Mouse (Mus musculus): ENCODE results near the gene Retn. TPM values are rescaled to one million over a fixed set of nuclear protein-coding genes. Genes with fewer than 3 reads are reported as not detected.
A peak's percentile ranks its signal among the peaks of the same experiment; 100 is the strongest.

Gene Retn
- polyA plus RNA-seq, 1 experiment from 2014 or later, result 0.22 TPM

DNA sequence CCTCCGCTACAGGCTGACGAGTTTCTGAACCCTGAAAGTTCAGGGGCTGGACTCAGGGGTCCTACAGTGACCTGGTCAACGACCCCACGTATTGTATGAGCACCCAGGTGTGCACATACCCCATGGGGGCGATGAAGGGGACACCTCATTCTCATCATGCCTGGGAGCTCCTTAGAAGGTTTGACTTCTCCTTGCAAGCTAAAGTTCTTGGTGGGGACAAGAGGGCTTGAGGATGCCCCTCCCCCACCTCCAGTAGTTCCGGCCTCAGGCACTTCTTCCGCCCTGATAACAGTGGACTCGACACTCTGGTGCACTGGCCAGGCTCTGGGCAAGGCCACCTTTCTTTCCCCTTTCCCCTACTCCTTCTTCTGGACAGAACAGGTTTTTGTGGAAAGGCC, 24.1 kb upstream of the Retn start:
- peak overlapping the region; percentile 75 for H3K4me2 ChIP-seq
- WGBS, result 19% methylated on average over 8 of the region's 8 CpGs
- H3K27me3 ChIP-seq, result peaks cover 31% of the 10 kb centered on the region
- peak overlapping the region; percentile 66 for H3K9ac ChIP-seq
- H3K4me3 ChIP-seq, result peak overlapping the region; percentile 46
- H3K4me1 ChIP-seq (replicated peaks), result peaks cover 11% of the 10 kb centered on the region
- no peaks in the 10 kb centered on the region for H3K9me3 ChIP-seq
- no peaks in the 10 kb centered on the region for H3K36me3 ChIP-seq
- no peak overlapping the region for H3K27ac ChIP-seq (replicated peaks)
- ATAC-seq (ENCODE audit: low read depth), result no peak; the same call in 1 of the 2 replicates

DNA sequence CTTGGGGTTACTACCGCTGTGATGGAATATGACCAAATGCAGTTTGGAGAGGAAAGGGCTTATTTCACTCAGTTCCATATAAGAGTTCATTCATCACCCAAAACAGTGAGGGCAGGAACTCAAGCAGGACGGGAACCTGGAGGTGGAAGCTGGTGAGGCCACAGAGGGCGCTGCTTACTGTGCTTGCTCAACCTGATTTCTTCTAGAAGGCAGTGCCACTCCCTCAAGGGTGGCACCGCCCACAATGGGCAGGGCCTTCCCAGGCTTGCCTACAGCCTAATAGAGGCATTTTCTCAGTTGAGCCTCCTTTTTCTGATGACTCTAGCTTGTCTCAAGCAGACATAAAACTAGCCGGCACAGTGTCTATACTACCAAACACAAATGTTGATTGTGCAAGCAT, 9.8 kb upstream of the Retn start:
- Histone ChIP-seq H3K4me3 (no peak overlapping the region), H3K36me3 (no peaks in the 10 kb centered on the region), H3K9me3 (no peaks in the 10 kb centered on the region), H3K9ac (no peak overlapping the region), H3K27me3 (no peaks in the 10 kb centered on the region), H3K4me1 (replicated peaks) (no peaks in the 10 kb centered on the region), H3K4me2 (no peak overlapping the region), H3K27ac (replicated peaks) (no peak overlapping the region)
- 21% methylated on average over 5 of the region's 5 CpGs for WGBS
- ATAC-seq (ENCODE audit: low read depth), result no peak

DNA sequence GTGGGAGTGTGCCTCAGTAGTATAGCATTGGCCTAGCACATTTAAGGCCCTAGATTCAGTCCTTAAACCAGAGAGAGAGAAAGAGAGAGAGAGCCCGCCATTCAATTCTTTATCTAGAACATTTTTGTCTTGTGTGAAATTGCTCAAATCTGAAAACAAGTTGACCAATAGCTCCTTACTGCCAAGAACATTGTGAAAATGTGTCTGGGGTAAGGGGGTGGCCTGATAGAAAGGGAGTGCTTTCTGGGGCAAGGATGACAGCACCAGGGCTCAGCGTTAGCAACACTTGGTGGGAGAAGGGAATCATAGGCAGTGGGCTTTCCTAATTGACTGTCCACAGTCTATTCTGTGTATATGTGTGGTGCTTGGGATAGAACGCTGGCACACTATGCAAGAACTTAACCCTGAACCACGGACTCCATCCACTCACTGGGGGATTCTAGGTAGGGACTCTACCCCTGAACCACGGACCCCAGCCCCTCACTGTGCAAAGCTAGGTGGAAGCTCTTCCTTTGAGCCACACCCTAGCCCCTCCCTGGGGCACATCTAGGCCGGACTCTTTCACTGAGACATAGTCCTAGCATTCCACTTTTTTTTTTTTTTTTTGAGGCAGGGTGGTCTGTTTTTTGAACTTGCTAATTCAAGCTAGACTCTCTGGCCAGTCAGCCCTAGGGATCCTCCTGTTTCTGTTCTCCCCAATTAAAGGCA, 8.6 kb upstream of the Retn start:
- no peak overlapping the region for H3K4me3 ChIP-seq
- H3K36me3 ChIP-seq, result no peaks in the 10 kb centered on the region
- no peaks in the 10 kb centered on the region for H3K9me3 ChIP-seq
- WGBS, result 82% methylated on average over 6 of the region's 6 CpGs
- H3K27me3 ChIP-seq, result no peaks in the 10 kb centered on the region
- no peak overlapping the region for H3K4me2 ChIP-seq
- no peak overlapping the region for H3K27ac ChIP-seq (replicated peaks)
- no peaks in the 10 kb centered on the region for H3K4me1 ChIP-seq (replicated peaks)
- no peak for ATAC-seq (ENCODE audit: low read depth)
- no peak overlapping the region for H3K9ac ChIP-seq

DNA sequence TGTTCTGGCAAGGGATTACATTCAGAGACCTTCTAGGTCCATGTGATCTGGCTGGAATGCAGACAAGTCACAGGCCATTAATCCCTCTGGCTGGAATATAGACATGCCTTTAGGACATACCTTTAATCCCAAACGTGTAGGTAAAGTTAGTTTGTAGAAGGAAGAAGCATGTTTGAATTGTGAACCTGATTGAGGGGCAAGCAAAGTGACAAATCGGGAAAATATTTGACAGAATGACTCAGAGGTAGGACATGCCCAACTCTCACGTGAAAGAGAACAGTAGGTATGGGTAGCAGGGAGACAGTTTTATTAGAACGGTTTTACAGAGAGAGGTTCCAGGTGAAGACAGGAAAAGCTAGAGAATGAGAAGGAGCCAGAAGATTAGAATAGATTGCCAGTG, 8.0 kb upstream of the Retn start:
- no peak overlapping the region for H3K4me2 ChIP-seq

DNA sequence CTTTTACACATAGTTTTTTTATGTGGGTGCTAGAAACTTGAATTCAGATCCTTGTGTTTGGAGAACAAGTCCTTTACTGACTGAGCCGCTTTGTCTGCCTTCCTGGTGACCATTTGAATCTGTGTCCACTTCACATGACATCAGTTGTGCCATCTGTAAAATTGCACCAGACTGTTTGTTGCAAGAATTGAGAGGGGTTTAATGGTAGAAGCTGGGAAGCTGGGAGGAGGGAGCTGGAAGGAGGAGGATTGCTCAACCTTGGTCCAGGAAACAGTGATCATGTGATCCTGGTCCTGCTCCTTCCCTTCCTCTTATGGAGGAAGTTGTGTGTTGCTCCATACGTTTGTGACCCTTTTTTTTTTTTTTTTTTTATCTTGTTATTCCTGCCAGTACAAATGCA, 7.3 kb upstream of the Retn start:
- no peak overlapping the region for H3K4me2 ChIP-seq
- H3K4me1 ChIP-seq (replicated peaks), result no peaks in the 10 kb centered on the region
- no peaks in the 10 kb centered on the region for H3K27me3 ChIP-seq
- no peaks in the 10 kb centered on the region for H3K36me3 ChIP-seq
- no peaks in the 10 kb centered on the region for H3K9me3 ChIP-seq
- H3K27ac ChIP-seq (replicated peaks), result no peak overlapping the region
- 72% methylated on average over 2 of the region's 2 CpGs for WGBS
- H3K4me3 ChIP-seq, result no peak overlapping the region
- ATAC-seq (ENCODE audit: low read depth), result no peak
- no peak overlapping the region for H3K9ac ChIP-seq

More for the DNA sequence above, 8.0 kb upstream of the Retn start:
- Histone ChIP-seq H3K27ac (replicated peaks) (no peak overlapping the region), H3K9me3 (no peaks in the 10 kb centered on the region), H3K4me3 (no peak overlapping the region), H3K4me1 (replicated peaks) (no peaks in the 10 kb centered on the region), H3K9ac (no peak overlapping the region), H3K36me3 (no peaks in the 10 kb centered on the region), H3K27me3 (no peaks in the 10 kb centered on the region)
- 82% methylated on average over 4 of the region's 4 CpGs for WGBS
- ATAC-seq (ENCODE audit: low read depth), result no peak

DNA sequence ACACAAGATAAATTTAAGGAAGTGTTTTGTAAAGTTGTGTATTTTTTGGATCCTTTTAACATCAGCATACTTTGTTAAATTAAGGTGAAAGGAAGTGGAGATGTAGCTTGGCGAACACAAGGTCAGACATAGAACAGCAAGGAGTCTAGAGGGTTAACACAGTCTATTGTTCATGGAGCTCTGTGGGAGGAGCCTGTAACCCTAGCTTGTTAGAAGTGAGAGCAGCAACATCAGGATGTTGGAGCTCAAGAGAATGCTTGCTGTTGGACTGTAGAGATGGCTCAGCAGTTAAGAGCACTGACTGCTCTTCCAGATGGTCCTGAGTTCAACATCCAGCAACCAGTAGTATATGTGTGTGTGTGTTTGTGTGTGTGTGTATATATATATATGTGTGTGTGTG, 6.6 kb upstream of the Retn start:
- H3K9ac ChIP-seq, result no peak overlapping the region
- no peak overlapping the region for H3K27ac ChIP-seq (replicated peaks)
- H3K4me3 ChIP-seq, result no peak overlapping the region
- no peaks in the 10 kb centered on the region for H3K9me3 ChIP-seq
- no peaks in the 10 kb centered on the region for H3K27me3 ChIP-seq
- WGBS, result 39% methylated on average over 1 of the region's 1 CpGs
- no peak for ATAC-seq (ENCODE audit: low read depth)
- H3K4me1 ChIP-seq (replicated peaks), result no peaks in the 10 kb centered on the region
- no peaks in the 10 kb centered on the region for H3K36me3 ChIP-seq
- H3K4me2 ChIP-seq, result no peak overlapping the region

DNA sequence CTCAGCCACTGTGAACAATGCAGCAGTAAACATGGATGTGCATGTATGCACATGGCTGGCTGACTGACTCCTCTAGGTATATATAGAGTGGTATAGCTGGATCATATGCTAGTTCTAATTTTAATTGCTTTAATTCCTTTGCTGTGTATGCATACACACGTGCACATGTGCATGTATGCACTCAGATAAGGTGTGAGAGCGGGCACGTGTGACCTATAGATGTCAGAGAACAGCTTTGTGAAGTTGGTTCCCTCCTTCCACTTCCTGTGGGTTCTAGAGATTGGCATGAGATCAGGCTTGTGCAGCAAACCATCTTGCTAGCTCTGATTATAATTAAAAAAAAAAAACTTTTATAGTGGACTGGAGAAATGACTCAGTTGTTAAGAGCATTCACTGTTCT, 2.7 kb upstream of the Retn start:
- Histone ChIP-seq H3K27me3 (no peaks in the 10 kb centered on the region), H3K4me2 (no peak overlapping the region), H3K9ac (no peak overlapping the region), H3K36me3 (no peaks in the 10 kb centered on the region), H3K4me1 (replicated peaks) (peaks cover 8% of the 10 kb centered on the region), H3K9me3 (no peaks in the 10 kb centered on the region), H3K27ac (replicated peaks) (no peak overlapping the region), H3K4me3 (no peak overlapping the region)
- 67% methylated on average over 3 of the region's 3 CpGs for WGBS
- ATAC-seq (ENCODE audit: low read depth), result no peak

DNA sequence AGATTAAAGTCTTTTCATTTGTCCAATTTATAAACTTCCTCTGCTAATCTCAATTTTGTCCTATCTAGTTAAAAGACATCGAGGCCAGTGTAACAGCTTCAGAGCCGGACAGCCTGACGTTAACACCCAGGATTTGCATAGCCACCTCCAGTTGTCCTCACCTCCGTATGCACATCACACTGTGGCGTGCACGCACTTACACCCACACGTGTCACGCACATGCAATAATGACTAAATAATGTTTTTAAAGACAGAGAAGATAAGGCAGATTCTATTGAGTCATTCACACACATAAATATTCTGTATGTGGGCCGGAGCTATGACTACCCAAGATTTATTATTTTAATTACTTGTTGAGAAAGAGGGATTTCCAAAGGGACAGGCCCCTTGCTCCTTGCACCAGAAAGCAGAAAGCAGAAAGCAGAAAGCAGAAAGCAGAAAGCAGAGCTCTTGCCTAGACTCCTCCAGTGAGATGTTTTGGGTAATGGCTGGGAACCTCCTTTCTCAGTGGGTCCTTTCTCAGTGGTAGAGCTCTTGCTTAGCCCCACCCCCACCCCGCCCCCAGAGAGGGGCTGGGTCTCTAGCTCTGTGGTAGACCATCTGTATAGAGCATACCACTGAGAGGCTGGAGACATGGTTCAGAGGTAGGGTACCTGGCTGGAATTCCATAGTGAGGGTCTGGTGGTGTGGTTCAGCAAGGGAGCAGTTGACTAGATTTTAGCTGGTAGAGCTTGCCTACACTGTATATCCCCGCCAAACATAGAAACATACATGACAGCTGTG, 653 bp upstream of the Retn start:
- Histone ChIP-seq H3K27me3 (no peaks in the 10 kb centered on the region), H3K36me3 (no peaks in the 10 kb centered on the region), H3K27ac (replicated peaks) (no peak overlapping the region), H3K9me3 (no peaks in the 10 kb centered on the region), H3K4me2 (no peak overlapping the region), H3K9ac (no peak overlapping the region), H3K4me1 (replicated peaks) (peaks cover 8% of the 10 kb centered on the region), H3K4me3 (no peak overlapping the region)
- peak; percentile 65 for ATAC-seq (ENCODE audit: low read depth)
- 78% methylated on average over 11 of the region's 11 CpGs for WGBS

DNA sequence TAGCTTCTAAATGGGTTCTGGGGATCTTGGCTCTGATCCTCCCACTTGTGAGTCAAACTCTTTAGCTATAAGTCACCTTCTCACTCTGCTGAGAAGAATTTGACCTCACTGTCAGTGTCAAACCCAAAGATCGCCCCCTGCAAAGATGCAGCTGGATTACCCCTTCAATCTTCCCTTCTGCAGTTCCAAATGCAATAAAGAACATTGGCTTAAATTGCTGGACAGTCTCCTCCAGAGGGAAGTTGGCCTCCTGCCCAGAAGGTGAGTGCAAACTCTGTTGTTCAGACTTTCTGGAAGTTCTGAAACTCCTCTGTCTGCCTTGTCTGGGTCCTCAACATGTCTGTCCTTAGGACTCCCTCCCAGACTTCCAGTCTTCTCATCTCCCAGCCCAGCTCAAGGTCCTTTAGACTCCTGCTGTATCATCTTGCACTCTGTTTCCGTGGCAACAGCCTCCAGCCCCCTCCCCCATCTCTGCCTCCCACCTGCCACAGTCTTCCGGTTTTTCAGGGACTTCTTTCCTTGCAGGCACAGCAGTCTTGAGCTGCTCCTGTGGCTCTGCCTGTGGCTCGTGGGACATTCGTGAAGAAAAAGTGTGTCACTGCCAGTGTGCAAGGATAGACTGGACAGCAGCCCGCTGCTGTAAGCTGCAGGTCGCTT, 1.3 kb downstream of the Retn start:
- no peak overlapping the region for H3K4me3 ChIP-seq
- no peaks in the 10 kb centered on the region for H3K27me3 ChIP-seq
- no peak overlapping the region for H3K27ac ChIP-seq (replicated peaks)
- H3K36me3 ChIP-seq, result no peaks in the 10 kb centered on the region
- no peak overlapping the region for H3K4me2 ChIP-seq
- 26% methylated on average over 7 of the region's 7 CpGs for WGBS
- no peak for ATAC-seq (ENCODE audit: low read depth)
- peaks cover 8% of the 10 kb centered on the region for H3K4me1 ChIP-seq (replicated peaks)
- no peak overlapping the region for H3K9ac ChIP-seq
- no peaks in the 10 kb centered on the region for H3K9me3 ChIP-seq

DNA sequence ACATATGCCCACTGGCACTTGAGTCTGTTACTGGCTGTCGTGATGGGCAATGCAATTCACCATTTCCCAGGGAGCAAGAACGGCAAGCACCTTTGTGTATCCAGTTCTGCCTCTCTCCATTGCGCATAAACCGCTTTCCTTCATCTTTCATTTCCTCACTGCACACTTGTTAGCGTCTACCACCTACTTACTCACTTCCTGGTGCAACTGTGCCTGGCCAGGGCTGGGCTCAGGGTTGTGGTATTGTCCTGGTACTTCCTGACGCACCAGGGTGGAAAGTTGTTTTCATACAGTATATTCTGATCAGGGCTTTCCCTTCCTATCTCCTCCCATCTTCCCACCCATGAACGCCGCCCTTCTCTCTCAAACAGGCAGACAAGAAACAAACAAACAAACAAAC, 5.3 kb downstream of the Retn start:
- no peak for ATAC-seq (ENCODE audit: low read depth)
- H3K27ac ChIP-seq (replicated peaks), result no peak overlapping the region
- H3K36me3 ChIP-seq, result no peaks in the 10 kb centered on the region
- no peaks in the 10 kb centered on the region for H3K9me3 ChIP-seq
- H3K4me1 ChIP-seq (replicated peaks), result peaks cover 8% of the 10 kb centered on the region
- no peaks in the 10 kb centered on the region for H3K27me3 ChIP-seq
- no peak overlapping the region for H3K4me3 ChIP-seq
- H3K4me2 ChIP-seq, result no peak overlapping the region
- no peak overlapping the region for H3K9ac ChIP-seq
- 87% methylated on average over 8 of the region's 8 CpGs for WGBS

DNA sequence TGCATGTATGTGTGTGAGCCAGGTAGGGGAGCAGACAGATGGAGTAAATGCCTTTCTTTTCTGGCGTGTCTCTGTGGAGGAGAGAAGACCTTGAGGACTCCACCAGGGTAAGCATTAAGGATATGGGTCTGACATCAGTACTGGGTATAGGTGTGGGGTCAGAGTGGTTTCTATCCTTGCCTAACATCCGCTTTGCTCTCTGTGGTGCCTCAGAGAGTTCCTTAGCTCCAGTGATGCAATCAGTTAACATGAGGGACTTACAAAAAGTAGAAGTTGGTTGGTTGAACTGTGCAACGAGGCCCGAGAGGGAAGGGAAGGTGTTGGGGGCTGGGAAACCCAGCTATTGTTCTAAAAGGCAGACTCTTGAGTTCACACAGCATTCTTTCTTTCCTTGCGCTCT, 8.8 kb downstream of the Retn start:
- ATAC-seq (ENCODE audit: low read depth), result no peak
- Histone ChIP-seq H3K36me3 (no peaks in the 10 kb centered on the region), H3K27me3 (no peaks in the 10 kb centered on the region), H3K4me2 (no peak overlapping the region), H3K9me3 (no peaks in the 10 kb centered on the region), H3K4me3 (no peak overlapping the region), H3K27ac (replicated peaks) (no peak overlapping the region), H3K9ac (no peak overlapping the region), H3K4me1 (replicated peaks) (no peaks in the 10 kb centered on the region)
- 66% methylated on average over 5 of the region's 5 CpGs for WGBS

DNA sequence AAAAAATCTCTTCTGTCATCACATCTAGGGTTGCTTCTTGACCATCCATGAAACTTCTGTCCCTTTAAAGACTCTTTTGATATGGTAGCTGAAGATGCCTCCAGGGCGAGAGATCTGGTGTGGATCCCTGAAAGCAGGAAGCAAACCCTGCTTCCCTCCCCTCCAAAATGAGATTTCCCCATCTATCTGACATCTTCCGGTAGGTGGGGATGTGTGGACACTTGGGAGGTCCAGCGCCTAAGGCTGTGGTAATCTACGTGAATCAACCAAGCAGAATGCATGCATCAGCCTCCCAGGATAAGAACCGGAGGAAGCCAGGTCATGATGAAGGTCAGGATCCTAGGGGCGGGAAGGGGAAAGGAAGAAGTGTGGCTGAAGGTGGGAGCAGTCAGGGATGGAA, 9.9 kb downstream of the Retn start, which contains the start of gene Mcemp1:
Gene Mcemp1, plus strand, starts transcription at position 248 of the 400 bp plus-strand sequence.
- Histone ChIP-seq H3K27ac (replicated peaks) (no peak within 1 kb of the TSS), H3K36me3 (no peaks in the 10 kb centered on the region), H3K4me1 (replicated peaks) (no peaks in the 10 kb centered on the region), H3K9me3 (no peaks in the 10 kb centered on the region), H3K9ac (no peak within 1 kb of the TSS), H3K4me2 (no peak within 1 kb of the TSS), H3K27me3 (no peaks in the 10 kb centered on the region), H3K4me3 (no peak within 1 kb of the TSS)
- no peak for ATAC-seq (ENCODE audit: low read depth)
- 79% methylated on average over 6 of the region's 6 CpGs for WGBS
